Mouse (Mus musculus): ENCODE measurements at regions not wholly inside any gene's neighbourhood (a gene's known extent, or its start where the extent isn't known, plus 50 kb on each side); places are given as distances from the start of the nearest gene placed in this dataset.

GRCm38 (mm10) chr1:41810318-41810964 is 885.1 kb upstream of the Pou3f3 start:
- peak; percentile 62 to 82 for DNase-seq (ENCODE audit: low spot score in 2 of 2)

- no peak for DNase-seq (ENCODE audit: low spot score in 2 of 2)
Observed at GRCm38 (mm10) chr1:41811130-41811529, 884.4 kb upstream of the Pou3f3 start.

- DNase-seq (ENCODE audit: low spot score in 2 of 2): no peak
Observed at GRCm38 (mm10) chr1:41812071-41812470, 883.5 kb upstream of the Pou3f3 start.

GRCm38 (mm10) chr1:41814032-41815005 is 881.2 kb upstream of the Pou3f3 start:
- no peak for DNase-seq (ENCODE audit: low spot score in 2 of 2)

GRCm38 (mm10) chr1:41815021-41815420 is 880.5 kb upstream of the Pou3f3 start:
- DNase-seq (ENCODE audit: low spot score in 2 of 2): no peak

GRCm38 (mm10) chr1:41822742-41823141 is 872.8 kb upstream of the Pou3f3 start:
- no peak for DNase-seq (ENCODE audit: low spot score in 2 of 2)

GRCm38 (mm10) chr1:41825223-41825622 is 870.3 kb upstream of the Pou3f3 start:
- DNase-seq (ENCODE audit: low spot score in 2 of 2): no peak

- DNase-seq (ENCODE audit: low spot score in 2 of 2): no peak
Observed at GRCm38 (mm10) chr1:41831641-41832040, 863.9 kb upstream of the Pou3f3 start.

Measured in layer of hippocampus, adult 18-20 months (tissue).